Mouse (Mus musculus) kidney, adult 18-20 months (tissue): Measurements from ENCODE around the gene Mpc1.
"Not testable (repeated sequence)": the region's sequence is repeated elsewhere in the genome, so short reads cannot be mapped to it uniquely, and the experiment has no call there.

Source experiments
- DNase-seq: peaks from one replicate; pipeline ENCODE4 v3.0.0; 2021

Gene Mpc1

DNA sequence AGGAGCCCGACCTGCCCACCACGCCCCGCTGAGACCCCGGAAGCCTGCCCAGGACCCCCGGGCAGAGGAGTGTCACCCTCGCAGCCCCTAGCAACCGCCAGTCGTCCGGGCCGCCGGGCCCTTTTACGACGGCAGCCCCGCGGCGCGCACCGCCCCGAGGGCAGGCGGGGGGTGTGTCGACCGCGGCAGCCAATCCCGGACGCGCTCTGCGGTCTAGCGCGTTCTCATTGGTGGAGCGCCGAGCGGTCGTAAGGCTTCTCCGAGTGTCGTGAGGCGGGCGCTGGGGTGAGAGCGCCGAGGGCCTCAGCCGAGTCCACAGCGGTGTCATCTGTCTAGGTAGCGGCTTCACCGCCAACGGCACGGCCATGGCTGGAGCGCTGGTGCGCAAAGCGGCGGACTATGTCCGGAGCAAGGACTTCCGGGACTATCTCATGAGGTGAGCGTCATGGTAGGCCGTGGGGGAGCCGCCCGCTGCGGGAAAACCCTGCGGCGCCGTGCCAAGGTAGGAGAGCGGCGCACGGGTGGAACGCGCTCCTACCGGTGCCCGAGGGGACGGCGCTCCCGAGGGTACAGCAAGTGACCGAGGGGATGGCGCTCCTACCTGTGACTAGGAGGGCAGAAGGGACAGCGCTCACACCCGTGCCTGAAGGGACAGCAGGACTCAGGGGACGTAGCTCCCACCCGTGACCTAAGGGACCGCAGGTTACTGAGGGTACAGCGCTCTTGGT is 986 bp downstream of the Mpc1 start:
- DNase-seq: peak; percentile 96

DNA sequence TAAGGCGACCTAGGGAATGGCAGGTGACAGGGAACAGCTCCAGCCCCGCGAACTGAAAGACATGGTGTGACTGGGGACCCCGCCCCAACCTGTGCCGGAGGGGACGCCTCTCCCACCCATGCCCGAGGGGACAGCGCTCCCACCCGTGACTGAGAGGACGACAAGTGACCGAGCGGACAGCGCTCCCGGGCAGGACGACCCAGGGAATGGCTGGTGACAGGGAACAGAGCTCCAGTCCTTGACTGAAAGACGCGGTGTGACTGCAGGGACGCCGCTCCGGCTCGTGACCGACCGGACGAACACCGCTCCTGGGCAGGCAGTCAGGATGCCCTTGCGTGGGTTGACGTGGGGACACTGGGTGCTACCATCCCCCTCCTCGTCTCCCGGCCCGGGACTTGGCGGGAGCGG is 1.6 kb downstream of the Mpc1 start:
- peak; percentile 66 for DNase-seq

DNA sequence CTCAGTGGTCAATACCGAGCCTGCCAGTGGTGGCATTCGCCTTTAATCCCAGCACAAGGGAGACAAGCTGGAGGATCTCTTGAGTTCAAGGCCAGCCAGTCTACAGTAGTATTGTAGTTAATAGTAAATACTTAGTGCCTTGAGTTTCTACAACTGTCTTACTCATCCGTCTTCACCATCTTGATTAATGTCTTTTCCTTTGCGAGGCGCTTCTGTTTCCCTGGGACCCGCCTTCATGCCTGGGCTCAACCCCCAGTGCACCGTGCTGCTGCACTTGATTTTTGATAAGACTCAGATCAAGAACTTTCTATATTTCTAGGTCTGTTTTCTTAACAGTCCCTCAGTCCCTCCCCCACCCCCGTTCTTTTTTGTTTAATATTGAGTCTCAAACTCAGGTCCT is 2.4 kb downstream of the Mpc1 start:
- DNase-seq: no peak

DNA sequence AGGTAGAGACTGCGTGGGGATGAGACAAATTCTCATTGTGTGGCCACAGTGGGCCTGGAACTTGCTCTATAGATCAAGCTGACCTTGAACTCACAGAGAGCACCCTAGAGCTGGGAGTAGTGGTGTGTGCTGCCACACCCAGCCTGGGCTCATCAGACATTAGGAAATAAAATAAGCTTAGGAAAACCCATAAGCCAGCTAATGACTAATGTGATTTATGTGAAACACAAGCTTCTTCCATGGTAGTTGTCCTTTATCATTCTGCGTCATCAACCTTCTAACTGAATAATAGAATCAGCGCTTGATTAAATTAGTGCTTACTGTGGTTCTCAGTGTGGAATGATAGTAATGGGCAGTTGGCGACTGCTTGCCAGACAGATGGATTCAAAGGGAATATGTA is 4.3 kb downstream of the Mpc1 start:
- DNase-seq: no peak

DNA sequence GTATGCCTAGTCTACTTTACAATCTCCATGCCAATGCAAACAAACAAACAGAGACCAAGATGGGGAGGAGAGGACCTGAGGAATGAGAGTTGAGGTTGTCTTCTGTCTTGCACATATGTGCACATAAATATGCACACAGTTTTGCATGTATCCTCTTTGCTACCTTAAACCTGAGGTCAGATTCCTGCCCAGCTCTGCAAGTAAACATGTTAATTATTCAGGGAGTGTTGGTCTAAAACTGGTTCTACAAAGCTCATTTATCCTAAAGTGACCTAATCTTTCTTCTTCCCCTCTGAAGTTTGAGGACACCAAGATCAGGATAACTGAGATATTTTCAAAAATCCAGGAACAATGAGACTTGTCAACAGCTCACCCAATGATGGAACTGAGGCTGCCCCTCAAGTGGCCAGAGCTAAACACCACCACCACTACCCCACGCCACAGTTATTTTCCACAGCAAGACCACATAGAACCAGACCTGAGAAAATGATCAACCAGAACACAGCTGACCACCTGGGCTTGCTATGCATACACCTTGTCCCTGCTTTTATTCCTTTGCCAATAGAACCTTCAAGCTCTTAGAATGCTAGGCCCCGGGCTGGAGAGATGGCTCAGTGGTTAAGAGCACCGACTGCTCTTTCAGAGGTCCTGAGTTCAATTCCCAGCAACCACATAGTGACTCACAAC is 7.4 kb downstream of the Mpc1 start:
- no peak for DNase-seq

DNA sequence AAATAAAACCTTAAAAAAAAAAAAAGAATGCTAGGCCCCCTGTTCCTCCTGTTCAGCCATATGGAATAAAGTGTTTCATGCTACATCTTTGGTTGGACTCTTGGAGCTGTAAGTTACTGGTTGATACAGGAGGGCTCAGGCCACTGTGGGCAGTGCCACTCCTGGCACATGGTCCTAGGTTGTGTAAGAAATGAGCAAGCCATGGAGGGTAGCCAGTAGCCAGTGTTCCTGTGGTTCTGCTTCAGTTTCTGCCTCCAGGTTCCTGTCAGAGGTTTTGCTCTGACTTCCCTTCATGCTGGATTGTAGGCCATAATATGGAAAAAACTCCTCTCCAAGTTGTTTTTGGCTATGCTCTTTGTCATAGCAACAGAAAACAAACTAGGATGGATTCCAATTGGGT is 8.0 kb downstream of the Mpc1 start:
- DNase-seq: no peak

DNA sequence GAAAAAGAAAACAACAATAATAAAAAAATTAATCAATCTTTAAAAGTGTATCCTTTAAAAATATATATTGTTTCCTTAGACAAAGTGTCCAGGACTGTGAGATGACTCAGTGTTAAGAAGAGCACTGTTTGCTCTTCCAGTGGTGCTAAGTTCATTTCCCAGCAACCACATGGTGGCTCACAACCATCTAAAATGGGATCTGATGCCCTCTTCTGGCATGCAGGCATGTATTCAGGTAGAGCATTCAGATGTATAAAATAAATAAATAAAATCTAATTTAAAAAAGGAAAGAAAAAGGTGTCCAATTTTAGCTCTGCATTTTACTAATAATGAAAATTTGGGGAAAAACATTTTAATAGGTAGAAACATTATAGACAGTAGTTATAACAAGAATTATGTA is 13.1 kb downstream of the Mpc1 start:
- no peak for DNase-seq

DNA sequence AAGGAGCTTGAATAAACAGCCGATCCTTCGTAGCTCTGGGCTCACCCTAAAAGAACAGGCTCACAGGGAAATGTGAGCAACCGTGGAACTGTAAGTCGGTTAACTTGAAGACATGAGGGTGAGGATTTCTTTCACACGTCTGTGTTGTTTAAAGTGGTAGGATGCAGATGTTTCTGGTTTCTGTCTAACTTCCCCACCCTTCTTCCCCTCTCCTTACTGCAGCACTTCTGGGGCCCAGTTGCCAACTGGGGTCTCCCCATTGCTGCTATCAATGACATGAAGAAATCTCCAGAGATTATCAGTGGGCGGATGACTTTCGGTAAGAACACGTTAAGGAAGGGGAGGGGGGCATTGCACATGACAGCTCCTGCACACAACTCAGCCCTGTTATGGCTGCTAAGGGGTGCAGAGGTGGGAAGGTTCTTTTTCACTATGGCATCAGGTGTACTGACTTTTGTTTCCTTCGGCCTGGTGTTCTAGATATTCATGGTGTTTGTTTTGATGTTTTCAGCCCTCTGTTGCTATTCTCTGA is 13.7 kb downstream of the Mpc1 start:
- no peak for DNase-seq

DNA sequence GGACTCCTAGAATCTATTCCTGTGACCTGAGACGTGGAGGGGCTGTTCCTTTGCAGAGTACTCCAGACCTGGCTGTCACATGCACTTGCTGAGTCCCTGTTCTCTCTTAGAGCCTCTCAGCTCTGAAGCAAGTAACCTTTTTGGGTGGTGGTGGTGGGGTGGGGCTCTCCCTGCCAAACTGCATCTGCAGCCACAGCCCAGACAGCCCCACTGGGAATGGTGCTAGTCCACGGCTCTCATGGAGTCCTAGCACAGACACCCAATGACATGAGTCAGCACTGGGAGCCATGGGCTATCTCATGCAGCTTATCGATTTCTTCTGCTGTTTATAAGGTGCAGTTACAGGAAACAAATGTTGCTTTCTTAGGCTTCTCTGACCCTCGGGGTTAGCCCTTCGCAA is 15.0 kb downstream of the Mpc1 start:
- no peak for DNase-seq

DNA sequence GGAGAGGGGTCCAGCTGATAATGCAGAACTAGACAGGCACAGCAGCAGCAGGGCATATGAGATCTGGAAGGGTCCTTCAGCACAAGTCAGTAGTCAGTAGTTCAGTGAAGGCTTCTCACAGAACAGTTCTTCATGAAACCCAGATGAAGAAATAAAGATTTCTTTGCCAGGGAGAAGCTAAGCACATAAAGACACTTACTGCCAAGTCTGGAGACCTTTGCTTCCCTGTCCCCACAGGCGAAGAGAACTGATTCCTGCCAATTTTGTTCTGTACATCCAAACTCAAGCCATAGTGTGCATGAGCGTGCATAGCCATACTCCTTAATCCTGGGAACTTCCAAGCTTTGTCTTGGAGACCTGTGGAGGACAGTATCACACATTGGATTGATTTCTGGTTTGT is 15.6 kb downstream of the Mpc1 start:
- DNase-seq: no peak

DNA sequence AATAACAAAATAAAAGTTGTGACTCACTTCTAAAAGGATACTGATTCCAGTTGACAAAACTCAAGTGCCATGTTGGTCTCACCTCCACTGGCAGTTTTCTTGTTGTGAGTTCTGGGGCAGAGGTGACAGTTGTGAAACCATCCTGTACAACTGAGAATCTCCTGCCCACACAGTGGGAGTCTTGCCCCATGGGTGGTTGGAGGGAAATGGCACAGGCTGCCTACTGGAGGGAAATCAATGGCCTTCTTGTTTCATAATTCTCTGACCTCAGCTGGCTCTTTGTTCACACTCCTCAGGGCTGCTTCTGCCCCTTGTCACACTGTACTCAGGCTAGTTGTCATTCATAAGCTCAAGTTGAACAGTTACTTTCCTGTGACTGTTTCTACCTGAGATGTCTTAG is 16.8 kb downstream of the Mpc1 start:
- no peak for DNase-seq

DNA sequence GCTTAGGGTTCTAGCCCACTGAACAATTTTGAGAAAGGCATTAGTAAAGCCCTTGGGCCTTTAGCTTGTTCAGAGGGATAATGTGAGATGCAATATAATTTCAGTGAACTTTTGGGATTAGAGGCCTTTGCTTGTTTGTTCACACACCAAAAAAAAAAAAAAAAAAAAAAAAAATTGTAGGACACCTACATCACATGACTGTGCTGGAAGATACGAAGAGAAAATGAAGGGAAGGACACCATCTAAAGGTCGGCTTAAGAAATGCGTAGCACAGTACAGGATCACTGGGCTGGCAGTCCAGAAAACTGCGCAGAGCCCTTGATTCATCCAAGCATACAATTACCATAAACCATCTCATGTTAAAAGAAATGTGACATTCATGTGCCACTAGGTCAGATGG is 18.8 kb downstream of the Mpc1 start:
- no peak for DNase-seq

DNA sequence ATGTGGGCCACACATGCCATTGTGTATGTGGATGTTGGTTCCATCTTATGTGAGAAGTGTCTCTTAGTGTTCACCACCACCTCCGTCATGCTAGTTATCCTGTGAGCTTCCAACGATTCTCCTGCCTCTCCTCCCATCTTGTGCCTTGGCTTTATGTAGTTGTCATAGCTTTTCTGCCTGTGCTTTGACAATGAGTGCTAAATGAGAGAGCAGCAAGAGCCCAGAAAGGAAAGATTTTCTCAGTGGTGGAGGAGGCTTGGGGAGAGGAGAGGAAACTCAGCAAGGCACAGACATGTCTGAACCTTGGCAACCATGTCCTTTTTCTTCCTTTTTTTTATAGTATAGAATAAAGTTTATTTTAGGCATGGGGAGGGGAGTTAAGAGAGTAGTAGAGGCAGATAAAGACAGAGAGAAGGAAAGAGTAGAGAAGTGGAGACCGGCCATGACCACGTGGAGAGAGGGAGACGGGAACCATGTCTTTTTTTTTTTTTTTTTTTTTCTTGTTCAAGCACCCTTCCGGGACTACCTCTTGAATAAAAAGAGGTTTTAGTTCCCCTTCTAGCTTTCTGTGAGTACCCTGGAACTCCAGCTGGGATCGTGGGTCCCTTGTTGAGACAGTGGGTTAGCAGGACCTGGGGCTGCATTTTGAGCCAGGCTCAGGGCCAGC is 20.2 kb downstream of the Mpc1 start:
- DNase-seq: no peak

DNA sequence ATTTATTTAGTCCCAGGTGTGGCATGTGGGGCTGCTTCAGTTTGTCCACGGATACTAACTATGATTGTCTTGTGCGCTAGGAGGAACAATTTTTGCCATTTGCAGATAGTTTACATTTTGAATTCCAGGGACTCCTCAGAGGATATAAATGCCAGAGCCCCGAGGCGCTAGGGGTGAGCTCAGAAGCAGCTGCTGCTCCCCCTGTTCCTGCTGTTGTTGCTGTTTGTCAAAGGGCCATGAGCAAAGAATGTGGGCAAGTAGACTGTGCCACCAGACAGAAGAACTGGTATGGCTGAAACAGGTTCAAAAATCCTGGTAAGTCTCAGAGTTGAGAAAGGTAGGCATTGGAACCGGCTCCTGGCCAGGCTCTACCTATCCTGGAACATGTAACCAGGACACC is 21.0 kb downstream of the Mpc1 start:
- no peak for DNase-seq

DNA sequence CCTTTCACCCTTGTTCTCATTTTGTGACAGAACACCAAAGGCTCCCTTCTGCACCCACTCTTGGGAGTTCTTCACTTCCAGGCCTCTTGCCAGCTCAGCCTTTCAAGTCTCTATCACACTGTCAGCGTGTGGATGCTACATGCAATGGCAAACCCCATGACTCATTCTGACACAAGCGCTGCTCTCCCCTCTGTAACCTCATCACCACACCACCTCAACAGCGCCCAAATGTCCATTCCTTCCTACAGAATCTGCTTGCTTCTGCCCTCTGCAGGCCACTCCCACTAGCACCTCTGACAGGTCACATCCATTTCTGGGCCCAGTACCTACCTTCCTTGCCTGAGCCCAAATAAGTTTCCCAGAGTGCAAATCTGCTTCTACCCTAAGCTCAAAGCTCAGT is 23.1 kb downstream of the Mpc1 start:
- no peak for DNase-seq

DNA sequence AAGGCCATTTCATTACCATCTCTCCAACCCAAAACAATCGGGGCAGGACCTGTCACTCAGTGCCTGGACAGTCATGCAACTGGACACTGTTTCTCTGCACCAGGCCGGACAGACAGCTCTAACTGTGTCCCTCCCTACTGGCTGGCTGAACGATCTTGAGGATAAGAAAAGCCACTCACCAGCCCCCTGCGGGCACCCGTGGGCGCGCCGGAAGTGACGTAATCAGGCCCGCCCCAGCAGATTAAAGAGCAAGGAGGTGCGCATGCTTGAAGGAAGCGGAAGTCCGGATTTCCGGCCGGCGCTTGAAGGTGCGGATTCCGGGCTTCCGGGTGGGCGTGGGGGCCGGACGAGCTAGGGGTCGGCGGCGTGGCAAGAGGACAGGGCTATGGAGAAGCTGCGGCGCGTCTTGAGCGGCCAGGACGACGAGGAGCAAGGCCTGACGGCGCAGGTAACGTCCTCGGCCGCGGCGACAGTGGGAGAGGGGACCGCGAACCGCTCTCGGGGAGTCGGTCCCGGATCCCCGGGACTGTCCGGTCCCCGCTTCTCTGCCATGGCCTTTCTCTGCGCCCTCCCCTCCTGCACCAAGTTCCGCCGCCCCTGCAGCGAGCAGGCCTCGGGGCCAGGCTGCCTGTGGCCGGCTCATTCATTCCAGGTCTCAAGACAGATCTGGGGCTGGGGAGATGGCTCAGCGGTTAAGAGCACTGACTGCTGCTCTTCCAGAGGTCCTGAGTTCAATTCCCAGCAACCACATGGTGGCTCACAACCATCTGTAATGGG is 28.3 kb downstream of the Mpc1 start, which contains the start of gene Sft2d1:
Sft2d1 (plus strand) TSS at position 265 of the 777 bp plus-strand sequence.
- peak; percentile 98 for DNase-seq

DNA sequence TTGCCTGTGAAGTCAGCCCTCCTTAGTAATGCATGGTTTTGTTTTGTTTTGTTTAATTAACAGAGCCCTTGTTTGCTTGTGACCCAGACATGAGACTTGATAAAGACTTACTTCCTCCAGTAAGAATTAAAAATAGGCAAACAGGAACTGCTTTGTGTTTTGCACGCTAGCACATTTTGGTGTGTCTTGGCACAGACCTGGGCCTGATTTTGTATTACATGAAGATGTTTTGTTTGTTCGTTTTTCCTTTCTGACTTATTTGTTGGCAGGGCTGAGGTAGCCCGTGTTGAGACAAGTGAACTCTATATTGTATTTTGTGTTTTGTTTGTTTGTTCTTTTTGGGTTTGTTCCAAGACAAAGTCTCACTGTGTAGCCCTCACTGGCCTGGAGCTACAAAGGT is 29.0 kb downstream of the Mpc1 start:
- no peak for DNase-seq

DNA sequence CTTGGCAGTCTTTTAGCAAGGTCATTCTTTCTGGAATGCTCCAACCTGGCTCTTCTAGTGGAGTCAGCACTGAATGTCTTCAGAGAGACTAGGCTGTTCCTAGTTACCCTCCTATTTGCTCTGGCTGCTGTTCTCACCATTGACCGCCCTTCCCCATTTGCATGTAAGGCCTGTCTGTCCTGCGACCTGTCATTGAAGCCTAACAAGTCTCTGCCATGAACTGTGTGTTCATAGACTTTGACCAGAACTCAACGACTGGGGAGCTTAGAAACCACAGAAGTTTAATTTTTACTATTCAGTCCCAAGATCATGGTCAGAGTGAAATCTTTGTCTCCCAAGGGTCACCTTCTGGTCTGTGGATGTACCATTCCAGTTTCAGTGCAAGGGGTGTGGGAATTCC is 31.3 kb downstream of the Mpc1 start:
- DNase-seq: peak; percentile 34

DNA sequence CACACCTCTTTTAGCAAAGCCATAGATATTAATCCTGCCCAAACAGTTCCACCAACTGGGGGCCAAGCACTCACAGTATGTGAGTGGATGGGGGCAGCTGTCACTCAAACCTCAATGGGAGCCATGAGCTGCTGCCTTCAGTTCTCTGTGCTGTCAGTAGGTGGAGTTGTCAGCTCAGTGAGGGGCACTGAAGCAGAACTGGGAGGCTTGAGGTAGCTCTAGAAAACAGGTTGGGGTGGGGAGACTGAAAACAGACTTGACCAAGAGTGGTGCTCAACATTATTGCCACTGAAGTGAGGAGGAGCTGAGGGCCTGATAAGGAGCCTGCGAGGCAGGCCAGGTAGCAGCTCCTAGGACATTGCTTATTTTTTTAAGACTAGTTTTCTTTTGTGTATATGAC is 33.5 kb downstream of the Mpc1 start:
- DNase-seq: no peak

DNA sequence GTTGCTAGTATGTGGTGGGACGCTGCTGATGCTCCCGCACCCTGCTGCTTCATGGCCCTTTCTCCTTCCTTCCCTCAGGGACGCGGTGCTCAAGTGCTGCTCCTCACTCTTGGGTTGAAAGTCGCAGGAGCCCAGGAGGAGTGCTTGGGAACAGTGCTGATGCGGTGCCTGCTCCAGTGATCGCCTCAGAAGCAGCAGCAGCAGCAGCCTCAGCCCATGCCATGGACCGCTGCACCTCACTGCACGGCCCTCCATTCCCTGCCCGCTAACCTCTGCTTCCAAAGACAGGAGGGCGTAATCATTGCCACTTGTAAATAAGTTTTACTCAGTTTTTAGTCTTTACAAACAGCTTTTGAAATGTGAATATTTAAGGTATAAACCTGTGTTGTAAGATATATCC is 44.2 kb downstream of the Mpc1 start:
- DNase-seq: not testable (repeated sequence)

DNA sequence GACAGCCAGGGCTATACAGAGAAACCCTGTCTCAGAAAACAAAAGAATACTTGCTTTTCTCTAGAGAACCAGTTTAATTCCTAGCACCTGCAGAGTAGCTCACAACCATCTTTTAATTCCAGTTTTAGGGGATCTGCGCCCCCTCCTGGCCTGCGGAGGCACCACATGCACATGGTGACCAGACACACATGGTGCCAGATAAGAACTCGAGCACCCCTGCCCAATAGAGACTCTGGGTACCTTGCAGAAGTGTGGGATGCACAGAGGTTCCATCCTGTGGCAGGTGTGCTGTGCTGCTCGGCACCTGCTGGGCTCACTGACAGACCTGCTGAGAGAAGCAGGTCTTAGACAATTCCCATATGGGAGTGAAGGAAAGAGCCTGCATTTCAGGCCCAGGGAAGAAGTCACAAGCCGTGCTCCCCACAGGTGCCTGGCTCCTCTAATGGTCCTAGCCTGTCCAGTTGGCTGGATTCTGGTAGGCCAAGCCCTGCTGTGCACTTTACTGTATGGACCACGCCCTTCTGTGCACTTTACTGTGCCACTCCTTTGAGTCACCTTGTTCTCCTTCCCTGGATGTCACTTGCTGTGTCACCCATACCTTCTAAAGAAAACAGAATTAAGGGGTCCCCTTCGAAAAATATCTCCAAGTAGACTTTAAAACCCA is 45.9 kb downstream of the Mpc1 start:
- DNase-seq: no peak

DNA sequence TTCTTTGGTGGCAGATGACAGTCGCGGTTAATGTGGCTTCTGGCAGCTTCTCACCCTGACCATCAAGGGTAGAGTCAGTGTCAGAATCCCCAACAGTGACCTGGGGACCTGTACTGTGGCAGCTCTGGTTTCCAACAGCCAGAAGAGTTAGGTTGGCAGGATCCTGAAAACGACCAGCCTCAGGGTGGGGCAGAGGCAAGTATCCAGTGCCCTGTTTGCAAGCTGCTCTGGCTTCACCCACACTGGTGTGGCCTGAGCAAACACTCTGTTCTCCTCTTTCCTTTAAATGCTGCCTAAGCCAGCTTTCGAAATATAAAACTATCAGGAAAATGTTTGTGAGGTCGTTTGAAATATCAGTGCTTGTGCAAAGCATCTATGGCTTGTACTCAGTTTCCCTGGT is 47.9 kb downstream of the Mpc1 start:
- DNase-seq: no peak

DNA sequence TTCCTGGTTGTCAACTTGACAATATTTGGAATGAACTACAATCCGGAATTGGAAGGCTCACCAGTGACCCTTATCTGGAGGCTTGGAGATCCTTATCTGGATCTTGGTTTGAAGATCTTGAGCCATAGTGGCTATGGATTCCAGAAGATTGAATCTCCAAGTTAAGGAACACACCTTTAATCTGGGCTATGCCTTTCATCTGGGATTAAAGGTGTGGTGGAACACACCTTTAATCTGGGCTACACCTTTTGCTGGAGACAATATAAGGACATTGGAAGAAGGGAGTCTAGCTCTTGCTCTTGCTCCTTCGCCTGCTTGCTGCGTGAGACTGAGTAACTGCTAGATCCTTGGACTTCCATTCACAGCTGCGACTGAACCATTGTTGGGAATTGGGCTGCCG is 54.5 kb downstream of the Mpc1 start, which contains the start of gene Prr18:
Prr18 (plus strand) TSS at position 301 of the 400 bp plus-strand sequence.
- not testable (repeated sequence) for DNase-seq
